Mouse (Mus musculus) retina, adult 2 months (tissue): ENCODE measurements at regions not wholly inside any gene's neighbourhood (a gene's known extent, or its start where the extent isn't known, plus 50 kb on each side); places are given as distances from the start of the nearest gene placed in this dataset.

Source experiments
- DNase-seq: peaks from one replicate; pipeline ENCODE4 v3.0.0-alpha.2; 2012; ENCODE audit warnings: low read depth, low spot score

- DNase-seq: peak; percentile 41
Observed at GRCm38 (mm10) chr2:136449265-136449664, 52.4 kb upstream of the Ankef1 start.
